Mouse (Mus musculus) forebrain, postnatal 0 days (tissue): Measurements from ENCODE around the gene Jaml. TPM values are rescaled to one million over a fixed set of nuclear protein-coding genes. Genes with fewer than 3 reads are reported as not detected.

Experiments used
- ATAC-seq: fragments of 200-750 bp; cut with Nextera tagmentation; 2 replicates; pipeline ENCODE4 v1.8.0; 2017; ENCODE audit warnings: mild to moderate bottlenecking, moderate library complexity
- DNase-seq: peaks from one replicate; pipeline ENCODE4 v3.0.0-alpha.2; 2015
- H3K27ac ChIP-seq: fragments of 300-500 bp; sonication (generic); 2 replicates; pipeline ENCODE4 v1.5.1; 2014; ENCODE audit warnings: low read depth, mild to moderate bottlenecking, antibody characterized with exemption, low read length, moderate library complexity, mixed read lengths
- H3K27me3 ChIP-seq: fragments of 300-500 bp; sonication (generic); 2 replicates; pipeline ENCODE4 v1.6.1; 2014; ENCODE audit warnings: mild to moderate bottlenecking, low read length, mixed read lengths; ENCODE audit not compliant: insufficient read depth
- H3K36me3 ChIP-seq: fragments of 300-500 bp; sonication (generic); 2 replicates; pipeline ENCODE4 v1.6.1; 2014; ENCODE audit warnings: mild to moderate bottlenecking, moderate library complexity; ENCODE audit not compliant: insufficient read depth
- H3K4me1 ChIP-seq: fragments of 300-500 bp; sonication (generic); 2 replicates; pipeline ENCODE4 v1.6.1; 2014; ENCODE audit warnings: antibody characterized with exemption; ENCODE audit not compliant: insufficient read depth
- H3K4me2 ChIP-seq: fragments of 300-500 bp; sonication (generic); 2 replicates; pipeline ENCODE4 v1.6.1; 2014; ENCODE audit warnings: low read depth, mild to moderate bottlenecking, moderate library complexity
- H3K4me3 ChIP-seq: fragments of 300-500 bp; sonication (generic); 2 replicates; pipeline ENCODE4 v1.5.1; 2014; ENCODE audit warnings: low read depth, low read length, mixed read lengths
- H3K9ac ChIP-seq: fragments of 300-500 bp; sonication (generic); 2 replicates; pipeline ENCODE4 v1.6.1; 2014; ENCODE audit warnings: mild to moderate bottlenecking
- H3K9me3 ChIP-seq: fragments of 300-500 bp; sonication (generic); 2 replicates; pipeline ENCODE4 v1.6.1; 2016; ENCODE audit warnings: low read length
- CTCF ChIP-seq: sonication (generic); IDR thresholded peaks from 2 replicates; pipeline ENCODE4 v1.5.1; 2016; ENCODE audit warnings: antibody characterized with exemption, control low read depth, low read depth
- WGBS: fragments of 180-500 bp; shearing (Covaris S2); extraction: QIAGEN DNeasy Blood & Tissue Kit; methylation state at CpG from one replicate; pipeline ENCODE4 v1.1.7; 2014; 5-methylcytosine and 5-hydroxymethylcytosine counted together
- polyA plus RNA-seq: library from polyadenylated mRNA; unstranded; fragments of >200 nt; fragmentation: Nextera tagmentation; extraction: Ambion mirVana; gene quantifications from 2 replicates; pipeline ENCODE4 v1.2.1, GENCODE M21; 2015
- total RNA-seq: library from RNA; depleted of rRNA; stranded (reverse); fragments of >200 nt; gene quantifications from 2 replicates; pipeline ENCODE4 v1.2.3, GENCODE M21; 2014

The Jaml gene
- total and polyA plus RNA-seq, 2 experiments from 2014 or later, result 0.16 TPM; not detected in 1

GRCm38 (mm10) chr9:45041131-45041838 is 37.7 kb upstream of the Jaml start:
- Histone ChIP-seq H3K4me3 (no peak overlapping the region; the same call in 1 of the 2 replicates), H3K36me3 (no peaks in the 10 kb centered on the region), H3K4me1 (no peaks in the 10 kb centered on the region), H3K27me3 (peaks cover 50% of the 10 kb centered on the region), H3K9me3 (no peaks in the 10 kb centered on the region), H3K27ac (no peak overlapping the region), H3K9ac (no peak overlapping the region), H3K4me2 (no peak overlapping the region)
- TF ChIP-seq CTCF, result no peak
- DNase-seq (no peak), ATAC-seq (no peak)
- WGBS, result 34% methylated on average over 17 of the region's 17 CpGs

GRCm38 (mm10) chr9:45042056-45042720 is 36.8 kb upstream of the Jaml start:
- H3K9me3 ChIP-seq, result no peaks in the 10 kb centered on the region
- WGBS, result 4% methylated on average over 20 of the region's 20 CpGs
- H3K4me2 ChIP-seq, result no peak overlapping the region
- ATAC-seq (no peak), DNase-seq (no peak)
- H3K9ac ChIP-seq, result no peak overlapping the region
- H3K27me3 ChIP-seq, result peaks cover 50% of the 10 kb centered on the region
- no peak for TF ChIP-seq CTCF
- H3K27ac ChIP-seq, result no peak overlapping the region
- no peak overlapping the region for H3K4me3 ChIP-seq
- H3K4me1 ChIP-seq, result no peaks in the 10 kb centered on the region
- no peaks in the 10 kb centered on the region for H3K36me3 ChIP-seq

GRCm38 (mm10) chr9:45042947-45043346 is 36.0 kb upstream of the Jaml start:
- TF ChIP-seq CTCF, result no peak
- DNase-seq (no peak), ATAC-seq (no peak)
- H3K4me3 ChIP-seq, result no peak overlapping the region
- H3K9ac ChIP-seq, result no peak overlapping the region
- no peak overlapping the region for H3K4me2 ChIP-seq
- no peaks in the 10 kb centered on the region for H3K36me3 ChIP-seq
- WGBS, result under 1% methylated on average over 10 of the region's 10 CpGs
- peaks cover 50% of the 10 kb centered on the region for H3K27me3 ChIP-seq
- H3K9me3 ChIP-seq, result no peaks in the 10 kb centered on the region
- no peaks in the 10 kb centered on the region for H3K4me1 ChIP-seq
- H3K27ac ChIP-seq, result no peak overlapping the region

- ATAC-seq, result no peak
- no peaks in the 10 kb centered on the region for H3K9me3 ChIP-seq
- H3K27ac ChIP-seq, result no peak overlapping the region
- H3K9ac ChIP-seq, result no peak overlapping the region
- H3K27me3 ChIP-seq, result peaks cover 24% of the 10 kb centered on the region
- no peak for TF ChIP-seq CTCF
- H3K4me1 ChIP-seq, result no peaks in the 10 kb centered on the region
- no peaks in the 10 kb centered on the region for H3K36me3 ChIP-seq
- no peak for DNase-seq
- WGBS, result 92% methylated on average over 16 of the region's 16 CpGs
- no peak overlapping the region for H3K4me3 ChIP-seq
- H3K4me2 ChIP-seq, result no peak overlapping the region
Observed at GRCm38 (mm10) chr9:45046973-45047372, 32.0 kb upstream of the Jaml start.

- 20% methylated on average over 4 of the region's 4 CpGs for WGBS
- Histone ChIP-seq H3K4me3 (no peak overlapping the region), H3K9ac (no peak overlapping the region), H3K4me1 (no peaks in the 10 kb centered on the region), H3K36me3 (no peaks in the 10 kb centered on the region), H3K27me3 (peaks cover 18% of the 10 kb centered on the region), H3K9me3 (no peaks in the 10 kb centered on the region), H3K4me2 (no peak overlapping the region), H3K27ac (no peak overlapping the region)
- ATAC-seq (no peak), DNase-seq (peak; percentile 40)
- peak; percentile 83 for TF ChIP-seq CTCF
Observed at GRCm38 (mm10) chr9:45048511-45048910, 30.5 kb upstream of the Jaml start.

GRCm38 (mm10) chr9:45049731-45050130 is 29.3 kb upstream of the Jaml start:
- H3K9ac ChIP-seq, result no peak overlapping the region
- DNase-seq, result no peak
- no peaks in the 10 kb centered on the region for H3K9me3 ChIP-seq
- H3K4me1 ChIP-seq, result no peaks in the 10 kb centered on the region
- H3K27me3 ChIP-seq, result peaks cover 12% of the 10 kb centered on the region
- no peak overlapping the region for H3K27ac ChIP-seq
- H3K4me2 ChIP-seq, result no peak overlapping the region
- no peak overlapping the region for H3K4me3 ChIP-seq
- 79% methylated on average over 1 of the region's 1 CpGs for WGBS
- no peak for TF ChIP-seq CTCF
- no peaks in the 10 kb centered on the region for H3K36me3 ChIP-seq
- no peak for ATAC-seq

GRCm38 (mm10) chr9:45050301-45050700 is 28.7 kb upstream of the Jaml start:
- Histone ChIP-seq H3K4me3 (no peak overlapping the region), H3K36me3 (no peaks in the 10 kb centered on the region), H3K9ac (no peak overlapping the region), H3K4me2 (no peak overlapping the region), H3K27ac (no peak overlapping the region), H3K27me3 (peaks cover 12% of the 10 kb centered on the region), H3K9me3 (no peaks in the 10 kb centered on the region), H3K4me1 (no peaks in the 10 kb centered on the region)
- ATAC-seq, result no peak
- DNase-seq, result no peak
- no peak for TF ChIP-seq CTCF
- WGBS, result 84% methylated on average over 2 of the region's 2 CpGs
